Mouse (Mus musculus) heart, postnatal 4 days (tissue): ENCODE results near the gene Gm8332. TPM values are rescaled to one million over a fixed set of nuclear protein-coding genes. Genes with fewer than 3 reads are reported as not detected.
"Not testable (repeated sequence)": the region's sequence is repeated elsewhere in the genome, so short reads cannot be mapped to it uniquely, and the experiment has no call there.

Experiments
- DNase-seq: peaks from one replicate; pipeline ENCODE4 v3.0.0; 2021
- total RNA-seq, 2 experiments: library from RNA; stranded (reverse); gene quantifications; 2 replicates each; pipeline ENCODE4 v1.2.3; 2021

Gene Gm8332
- not detected for total RNA-seq

- not testable (repeated sequence) for DNase-seq
These were observed at the start of gene Gm8332 for GRCm38 (mm10) chr12:88250000-88250399. TSS of gene Gm8332 (minus strand) at chr12:88250100.

- not testable (repeated sequence) for DNase-seq
These were observed 47.3 kb upstream of the Gm8332 start for GRCm38 (mm10) chr12:88297171-88297570.

GRCm38 (mm10) chr12:88293082-88293481, 43.2 kb upstream of the Gm8332 start:
- not testable (repeated sequence) for DNase-seq

- DNase-seq, result not testable (repeated sequence)
These were observed 35.3 kb upstream of the Gm8332 start for GRCm38 (mm10) chr12:88285224-88285623.

- DNase-seq, result not testable (repeated sequence)
These were observed 24.5 kb upstream of the Gm8332 start, which contains the start of gene Gm5662 for GRCm38 (mm10) chr12:88274400-88274799. TSS of gene Gm5662 (minus strand) at chr12:88274500.

GRCm38 (mm10) chr12:88257241-88257640, 7.3 kb upstream of the Gm8332 start:
- DNase-seq, result no peak

- not testable (repeated sequence) for DNase-seq
These were observed 6.0 kb upstream of the Gm8332 start for GRCm38 (mm10) chr12:88255917-88256316.

- DNase-seq, result not testable (repeated sequence)
These were observed 4.1 kb downstream of the Gm8332 start for GRCm38 (mm10) chr12:88245786-88246185.

GRCm38 (mm10) chr12:88242940-88243339, 7.0 kb downstream of the Gm8332 start:
- not testable (repeated sequence) for DNase-seq

- no peak for DNase-seq
These were observed 30.5 kb downstream of the Gm8332 start for GRCm38 (mm10) chr12:88219445-88219844.

- not testable (repeated sequence) for DNase-seq
These were observed 31.8 kb downstream of the Gm8332 start for GRCm38 (mm10) chr12:88218059-88218458.

- no peak for DNase-seq
These were observed 35.3 kb downstream of the Gm8332 start for GRCm38 (mm10) chr12:88214641-88215040.

- not testable (repeated sequence) for DNase-seq
These were observed 38.4 kb downstream of the Gm8332 start for GRCm38 (mm10) chr12:88211458-88211857.

- no peak for DNase-seq
These were observed 47.0 kb downstream of the Gm8332 start for GRCm38 (mm10) chr12:88202856-88203255.

Other genes with a start within 250 kb of the Gm8332 start
- gene Gm2075, start 238.3 kb downstream of the Gm8332 start, total RNA-seq, result not detected
- gene Gm6803, start 231.3 kb downstream of the Gm8332 start, total RNA-seq, result not detected
- gene Gm2056, start 223.1 kb downstream of the Gm8332 start, total RNA-seq, result not detected
- gene Gm16368, start 166.4 kb downstream of the Gm8332 start, total RNA-seq, result not detected
- gene Gm10436, start 68.0 kb downstream of the Gm8332 start, total RNA-seq, result not detected
- not detected for gene Gm5662, start 24.4 kb upstream of the Gm8332 start, total RNA-seq
- not detected for gene Gm5039, start 73.9 kb upstream of the Gm8332 start, total RNA-seq
- 10 to 100 TPM; 21.6 to 21.9 TPM for gene Adck1, start 110.5 kb upstream of the Gm8332 start, total RNA-seq